Mouse (Mus musculus) heart, postnatal 10 days (tissue): Measurements from ENCODE around the gene Klk1b26. TPM values are rescaled to one million over a fixed set of nuclear protein-coding genes. Genes with fewer than 3 reads are reported as not detected.
"Not testable (repeated sequence)": the region's sequence is repeated elsewhere in the genome, so short reads cannot be mapped to it uniquely, and the experiment has no call there.

Experiments used
- DNase-seq, 2 experiments: peaks; one replicate each; pipeline ENCODE4 v3.0.0; 2021
- intact Hi-C: fragments of 180-260 bp; cut with DNase I; formaldehyde crosslinking; loops from one replicate; pipeline ENCODE4 v1.15.1; 2025
- total RNA-seq, 2 experiments: library from RNA; stranded (reverse); gene quantifications; 2 replicates each; pipeline ENCODE4 v1.2.3; 2021

The Klk1b26 gene
- not detected for total RNA-seq

DNA sequence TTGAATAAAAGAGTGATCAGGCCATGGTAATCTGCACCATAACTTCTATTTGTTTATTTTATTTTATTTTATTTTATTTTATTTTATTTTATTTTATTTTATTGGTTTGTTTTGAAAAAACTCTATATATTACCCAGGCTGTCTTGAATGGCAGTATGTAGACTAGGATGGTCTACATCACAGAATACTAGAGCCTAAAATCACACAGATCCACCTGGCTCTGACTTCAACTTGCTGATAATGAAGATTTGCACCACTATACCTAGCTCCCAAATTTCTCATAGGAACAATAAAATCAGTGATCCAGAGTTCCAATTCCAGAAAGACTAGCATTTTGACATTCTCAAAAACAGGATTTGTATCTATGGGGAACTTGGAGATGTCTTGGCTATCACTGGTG lies at the start of gene Klk1b26:
Klk1b26 (plus strand) TSS at position 301 of the 400 bp plus-strand sequence.
- intact Hi-C loops, DNase-seq: not testable (repeated sequence)

DNA sequence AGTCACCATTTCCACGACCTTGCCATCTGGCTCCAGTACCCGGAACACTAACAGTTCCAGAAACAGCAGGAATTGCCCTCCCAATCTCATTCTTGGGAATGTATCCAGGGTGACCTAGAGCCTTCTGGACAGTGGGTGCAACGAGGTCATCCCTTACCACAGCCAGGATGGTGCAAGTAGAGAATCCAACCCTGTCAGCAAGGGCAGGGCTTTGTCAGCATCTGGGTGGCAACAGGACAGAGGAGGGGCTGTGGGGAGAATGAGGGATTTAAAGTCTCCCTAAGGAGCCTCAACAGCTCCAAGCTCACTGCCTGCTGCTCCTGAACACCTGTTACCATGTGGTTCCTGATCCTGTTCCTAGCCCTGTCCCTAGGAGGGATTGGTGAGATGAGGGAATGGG lies 45.5 kb upstream of the Klk1b26 start, which contains the start of gene Klk1b1:
Klk1b1 (plus strand) TSS at position 301 of the 400 bp plus-strand sequence.
- no peak for DNase-seq
- intact Hi-C loops: no loop called here

GRCm38 (mm10) chr7:43967058-43967457 lies 44.9 kb upstream of the Klk1b26 start:
- DNase-seq: no peak
- intact Hi-C loops: no loop called here

GRCm38 (mm10) chr7:43967612-43968011 lies 44.4 kb upstream of the Klk1b26 start:
- intact Hi-C loops: no loop called here
- no peak for DNase-seq

DNA sequence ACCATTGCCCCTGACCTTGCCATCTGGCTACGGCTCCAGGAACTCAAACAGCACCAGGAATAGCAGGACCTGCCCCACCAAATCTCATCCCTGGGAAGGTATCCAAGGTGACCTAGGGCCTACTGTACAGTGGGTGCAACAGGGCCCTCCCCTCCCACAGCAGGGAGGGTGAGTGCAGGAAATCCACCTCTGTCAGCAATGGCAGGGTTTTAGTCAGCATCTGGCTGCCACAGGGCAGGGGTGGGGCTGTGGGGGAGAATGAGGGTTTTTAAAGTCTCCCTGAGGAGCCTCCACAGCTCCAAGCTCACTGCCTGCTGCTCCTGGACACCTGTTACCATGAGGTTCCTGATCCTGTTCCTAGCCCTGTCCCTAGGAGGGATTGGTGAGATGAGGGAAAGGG lies 36.2 kb upstream of the Klk1b26 start, which contains the start of gene Klk1b9:
Klk1b9 (plus strand) TSS at position 301 of the 400 bp plus-strand sequence.
- intact Hi-C loops, DNase-seq: not testable (repeated sequence)

DNA sequence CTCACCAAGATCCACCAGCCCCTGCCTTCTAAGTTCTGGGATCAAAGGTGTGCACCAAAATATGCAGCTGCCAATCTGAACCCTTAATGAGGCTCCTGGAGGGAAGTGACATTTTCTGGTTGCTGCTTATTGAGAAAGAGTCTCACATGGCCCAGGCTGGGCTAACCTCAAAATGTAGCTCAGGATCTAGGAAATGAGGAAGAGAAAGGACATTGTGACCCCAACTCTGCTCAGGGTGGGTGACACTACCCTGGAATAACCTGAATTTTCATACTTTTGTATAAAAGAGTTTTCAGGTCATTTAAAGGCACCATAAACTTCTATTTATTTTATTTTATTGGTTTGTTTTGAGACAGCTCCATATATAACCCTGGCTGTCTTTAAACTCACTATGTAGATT lies 26.3 kb upstream of the Klk1b26 start:
- DNase-seq: no peak
- intact Hi-C loops: no loop called here

DNA sequence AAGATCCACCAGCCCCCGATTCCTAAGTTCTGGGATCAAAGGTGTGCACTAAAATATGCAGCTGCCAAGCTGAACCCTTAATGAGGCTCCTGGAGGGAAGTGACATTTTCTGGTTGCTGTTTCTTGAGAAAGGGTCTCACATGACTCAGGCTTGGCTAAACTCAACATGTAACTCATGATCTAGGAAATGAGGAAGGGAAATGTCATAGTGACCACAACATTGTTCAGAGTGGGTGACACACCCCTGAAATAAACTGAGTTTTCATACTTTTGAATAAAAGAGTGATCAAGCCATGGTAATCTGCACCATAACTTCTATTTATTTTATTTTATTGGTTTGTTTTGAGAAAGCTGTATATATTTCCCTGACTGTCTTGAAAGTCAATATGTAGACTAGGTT lies 17.1 kb upstream of the Klk1b26 start:
- intact Hi-C loops: not testable (repeated sequence)

DNA sequence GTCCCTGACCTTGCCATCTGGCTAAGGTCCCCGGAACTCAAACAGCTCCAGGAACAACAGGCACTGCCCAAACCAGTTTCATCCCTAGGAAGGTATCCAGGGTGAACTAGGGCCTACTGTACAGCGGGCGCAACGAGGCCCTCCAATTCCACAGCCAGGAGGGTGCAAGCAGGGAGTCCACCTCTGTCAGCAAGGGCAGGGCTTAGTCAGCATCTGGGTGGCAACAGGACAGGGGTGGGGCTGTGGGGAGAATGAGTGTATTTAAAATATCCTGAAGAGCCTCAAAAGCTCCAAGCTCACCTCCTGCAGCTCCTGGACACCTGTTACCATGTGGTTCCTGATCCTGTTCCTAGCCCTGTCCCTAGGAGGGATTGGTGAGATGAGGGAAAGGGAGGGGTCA lies 16.4 kb upstream of the Klk1b26 start, which contains the start of gene Klk1b11:
Klk1b11 (plus strand) TSS at position 301 of the 400 bp plus-strand sequence.
- DNase-seq, intact Hi-C loops: not testable (repeated sequence)

More for the DNA sequence above, 17.1 kb upstream of the Klk1b26 start:
- DNase-seq: not testable (repeated sequence)

- intact Hi-C loops: no loop called here
- no peak for DNase-seq
Observed at GRCm38 (mm10) chr7:44004847-44005246, 7.1 kb upstream of the Klk1b26 start.

- intact Hi-C loops, DNase-seq: not testable (repeated sequence)
Observed at GRCm38 (mm10) chr7:44014666-44015065, 2.7 kb downstream of the Klk1b26 start.

- no peak for DNase-seq
Observed at GRCm38 (mm10) chr7:44015071-44015470, 3.1 kb downstream of the Klk1b26 start.

DNA sequence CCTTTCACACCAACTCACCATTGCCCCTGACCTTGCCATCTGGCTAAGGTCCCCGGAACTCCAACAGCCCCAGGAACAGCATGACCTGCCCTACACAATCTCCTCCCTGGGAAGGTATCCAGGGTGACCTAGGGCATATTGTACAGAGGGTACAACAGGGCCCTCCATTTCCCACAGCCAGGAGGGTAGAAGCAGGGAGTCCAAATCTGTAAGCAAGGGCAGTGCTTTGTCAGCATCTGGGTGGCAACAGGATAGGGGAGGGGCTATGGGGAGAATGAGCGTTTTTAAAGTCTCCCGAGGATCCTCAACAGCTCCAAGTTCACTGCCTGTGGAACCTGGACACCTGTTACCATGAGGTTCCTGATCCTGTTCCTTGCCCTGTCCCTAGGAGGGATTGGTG lies 40.0 kb downstream of the Klk1b26 start, which contains the start of gene Klk1b27:
Klk1b27 (plus strand) TSS at position 301 of the 400 bp plus-strand sequence.
- DNase-seq, intact Hi-C loops: not testable (repeated sequence)

More at GRCm38 (mm10) chr7:44015071-44015470, 3.1 kb downstream of the Klk1b26 start:
- intact Hi-C loops: no loop called here

Other genes starting within 250 kb of the Klk1b26 start
- gene Klk12, start 243.3 kb upstream of the Klk1b26 start, total RNA-seq: not detected
- gene Klk11, start 237.6 kb upstream of the Klk1b26 start, total RNA-seq: not detected
- gene Klk10, start 231.1 kb upstream of the Klk1b26 start, total RNA-seq: not detected
- gene Klk9, start 220.3 kb upstream of the Klk1b26 start, total RNA-seq: not detected
- 10 to 100 TPM; 13.0 to 19.9 TPM for gene Klk8, start 214.6 kb upstream of the Klk1b26 start, total RNA-seq
- gene Klk7, start 200.9 kb upstream of the Klk1b26 start, total RNA-seq: not detected
- not detected for gene Klk6, start 187.7 kb upstream of the Klk1b26 start, total RNA-seq
- gene Klk5, start 170.2 kb upstream of the Klk1b26 start, total RNA-seq: not detected
- gene Klk4, start 131.0 kb upstream of the Klk1b26 start, total RNA-seq: not detected
- not detected for gene Klk15, start 78.4 kb upstream of the Klk1b26 start, total RNA-seq
- not detected for gene Klk1b8, start 61.5 kb upstream of the Klk1b26 start, total RNA-seq
- gene Klk1b1, start 45.4 kb upstream of the Klk1b26 start, total RNA-seq: not detected
- gene Klk1b9, start 36.1 kb upstream of the Klk1b26 start, total RNA-seq: not detected
- gene Klk1b11, start 16.3 kb upstream of the Klk1b26 start, total RNA-seq: not detected
- gene Klk1b27, start 40.1 kb downstream of the Klk1b26 start, total RNA-seq: not detected
- gene Klk1b21, start 90.2 kb downstream of the Klk1b26 start, total RNA-seq: not detected
- not detected for gene Klk1b22, start 100.5 kb downstream of the Klk1b26 start, total RNA-seq
- gene Klk1b16, start 124.6 kb downstream of the Klk1b26 start, total RNA-seq: not detected
- gene Klk1b24, start 176.1 kb downstream of the Klk1b26 start, total RNA-seq: not detected
- not detected for gene Klk1b3, start 186.0 kb downstream of the Klk1b26 start, total RNA-seq
- not detected for gene Klk1b4, start 195.3 kb downstream of the Klk1b26 start, total RNA-seq
- not detected for gene Klk1b5, start 203.8 kb downstream of the Klk1b26 start, total RNA-seq
- not detected for gene Klk1, start 213.2 kb downstream of the Klk1b26 start, total RNA-seq
- gene Gm36864, start 224.0 kb downstream of the Klk1b26 start, total RNA-seq: not detected
- under 1 TPM; 0.47 to 0.53 TPM for gene 1700028J19Rik, start 234.5 kb downstream of the Klk1b26 start, total RNA-seq
- 10 to 100 TPM; 34.9 to 42.1 TPM for gene 2410002F23Rik, start 234.6 kb downstream of the Klk1b26 start, total RNA-seq
- gene Acp4, start 245.2 kb downstream of the Klk1b26 start, total RNA-seq: not detected
- gene Gm15517, start 249.3 kb downstream of the Klk1b26 start, total RNA-seq: not detected